Mouse (Mus musculus): ENCODE data around the gene Eps8l3. TPM values are rescaled to one million over a fixed set of nuclear protein-coding genes. Genes with fewer than 3 reads are reported as not detected.

Gene Eps8l3
- total and polyA plus RNA-seq, 3 experiments, result 0.12 TPM; not detected in 2

DNA sequence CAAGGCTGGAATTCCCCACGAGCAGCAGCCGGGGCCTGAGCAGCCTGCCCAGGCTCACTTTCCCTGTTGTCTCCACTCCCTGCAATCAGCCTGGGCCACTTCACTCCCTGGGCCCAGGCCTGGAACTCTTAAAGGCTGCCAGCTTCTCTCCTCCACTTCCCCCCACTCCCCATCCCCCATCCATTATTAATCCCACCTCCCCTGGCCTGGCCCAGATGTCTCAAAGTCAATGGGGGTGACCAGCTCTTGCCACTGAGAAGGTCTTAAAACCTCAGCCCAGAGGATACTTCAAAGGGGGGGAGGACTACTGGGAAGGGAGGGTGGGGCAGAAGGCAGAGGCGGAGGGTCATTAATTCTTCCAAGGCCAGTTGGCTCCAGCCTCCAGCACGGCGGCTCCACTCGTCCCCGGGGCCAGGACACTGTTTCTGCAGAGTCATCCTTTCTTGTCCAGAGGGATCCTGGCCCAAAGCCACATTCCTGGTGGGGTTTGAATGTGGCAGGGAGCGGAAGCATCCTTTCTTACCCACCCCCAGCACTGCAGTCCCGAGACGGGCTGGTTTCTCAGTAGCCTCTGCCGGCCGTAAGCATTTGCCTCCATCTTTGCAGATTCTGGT, 26.5 kb upstream of the Eps8l3 start:
- Histone ChIP-seq H3K27me3 (ENCODE audit: control insufficient read depth in 1 of 2, insufficient read depth in 2 of 2, low read length in 2 of 2) (peaks cover under 1 to 4% of the 10 kb centered on the region in 2 experiments; a peak in 2 of 4 replicates), H3K79me2 (ENCODE audit: control insufficient read depth, insufficient read depth, low read length, poor library complexity) (no peaks in the 10 kb centered on the region), H3K4me3 (ENCODE audit: control insufficient read depth in 1 of 2, insufficient read depth in 1 of 2, low read depth in 2 of 2, low read length in 2 of 2) (no peak overlapping the region), H3K4me1 (ENCODE audit: control insufficient read depth in 1 of 2, insufficient read depth in 2 of 2, low read length in 2 of 2) (no peaks in the 10 kb centered on the region), H3K9ac (ENCODE audit: control insufficient read depth, low read depth, low read length, poor library complexity, severe bottlenecking) (no peak overlapping the region), H3K27ac (ENCODE audit: control insufficient read depth, low read depth, low read length) (no peak overlapping the region), H3K9me3 (replicated peaks; ENCODE audit: insufficient read depth, low read length) (no peaks in the 10 kb centered on the region), H3K36me3 (ENCODE audit: control insufficient read depth in 1 of 2, insufficient read depth in 2 of 2, low read length in 2 of 2) (no peaks in the 10 kb centered on the region)
- no peak for TF ChIP-seq NELFE (IDR thresholded peaks at IDR 0.05; ENCODE audit: low read depth, low read length)
- no peak for DNase-seq (ENCODE audit: low read depth, low spot score)

DNA sequence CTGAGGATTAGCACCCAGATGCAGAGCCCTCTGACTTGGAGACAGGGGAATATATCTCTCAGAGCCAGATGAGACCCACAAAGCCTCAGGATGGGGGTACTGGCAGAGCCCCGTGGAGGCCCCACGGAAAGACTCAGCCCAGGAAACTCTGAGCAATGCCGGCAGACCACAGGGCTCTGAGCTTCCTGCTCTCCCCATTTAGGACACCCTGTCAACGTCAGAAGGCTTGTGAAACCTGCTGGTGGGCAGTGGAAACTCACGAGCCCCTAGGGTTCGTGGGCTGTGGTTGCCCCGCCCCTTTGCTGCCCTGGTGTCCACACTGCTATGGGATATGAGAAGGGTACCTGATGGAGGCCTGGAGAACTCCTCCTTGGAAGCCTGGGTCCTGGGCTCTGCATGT, 24.2 kb upstream of the Eps8l3 start:
- DNase-seq (ENCODE audit: low read depth, low spot score), result no peak
- Histone ChIP-seq H3K36me3 (ENCODE audit: control insufficient read depth in 1 of 2, insufficient read depth in 2 of 2, low read length in 2 of 2) (no peaks in the 10 kb centered on the region), H3K4me3 (ENCODE audit: control insufficient read depth in 1 of 2, insufficient read depth in 1 of 2, low read depth in 2 of 2, low read length in 2 of 2) (no peak overlapping the region), H3K27ac (ENCODE audit: control insufficient read depth, low read depth, low read length) (no peak overlapping the region), H3K4me1 (ENCODE audit: control insufficient read depth in 1 of 2, insufficient read depth in 2 of 2, low read length in 2 of 2) (no peaks in the 10 kb centered on the region), H3K27me3 (ENCODE audit: control insufficient read depth in 1 of 2, insufficient read depth in 2 of 2, low read length in 2 of 2) (peaks cover 3 to 7% of the 10 kb centered on the region in 2 experiments), H3K9me3 (replicated peaks; ENCODE audit: insufficient read depth, low read length) (no peaks in the 10 kb centered on the region), H3K9ac (ENCODE audit: control insufficient read depth, low read depth, low read length, poor library complexity, severe bottlenecking) (no peak overlapping the region), H3K79me2 (ENCODE audit: control insufficient read depth, insufficient read depth, low read length, poor library complexity) (no peaks in the 10 kb centered on the region)
- no peak for TF ChIP-seq ELF1 (IDR thresholded peaks at IDR 0.05; ENCODE audit: low read depth, low read length)
- TF ChIP-seq BHLHE40 (IDR thresholded peaks at IDR 0.05; ENCODE audit: borderline replicate concordance, low read depth, low read length), result no peak
- no peak for TF ChIP-seq SIN3A (IDR thresholded peaks at IDR 0.05; ENCODE audit: low read length)
- no peak for TF ChIP-seq SMC3 (IDR thresholded peaks at IDR 0.05; ENCODE audit: low read depth, low read length)
- TF ChIP-seq UBTF (IDR thresholded peaks at IDR 0.05; ENCODE audit: borderline replicate concordance, insufficient read depth, low read depth, low read length), result no peak
- TF ChIP-seq POLR2AphosphoS2 (IDR thresholded peaks at IDR 0.05; ENCODE audit: low read length), result no peak
- no peak for TF ChIP-seq MAX (IDR thresholded peaks at IDR 0.05; ENCODE audit: low read length)
- no peak for TF ChIP-seq ZKSCAN1 (IDR thresholded peaks at IDR 0.05; ENCODE audit: low read depth, low read length)
- TF ChIP-seq USF2 (IDR thresholded peaks at IDR 0.05; ENCODE audit: borderline replicate concordance in 1 of 2, insufficient read depth in 1 of 2, low read depth in 1 of 2, low read length in 2 of 2), result no peak
- no peak for TF ChIP-seq MYB (IDR thresholded peaks at IDR 0.05; ENCODE audit: low read depth, low read length)
- TF ChIP-seq USF1 (IDR thresholded peaks at IDR 0.05; ENCODE audit: low read depth, low read length), result no peak
- TF ChIP-seq E2F4 (IDR thresholded peaks at IDR 0.05; ENCODE audit: borderline replicate concordance, low read depth, low read length), result no peak
- TF ChIP-seq NRF1 (IDR thresholded peaks at IDR 0.05; ENCODE audit: insufficient read depth, low read depth, low read length, poor library complexity, severe bottlenecking), result no peak
